Mouse (Mus musculus): ENCODE measurements around the gene Zfp14.

GRCm38 (mm10) chr7:30012956-30013363 lies 38.2 kb downstream of the Zfp14 start:
- TF ChIP-seq POLR2A (IDR thresholded peaks at IDR 0.05; ENCODE audit: borderline replicate concordance, control insufficient read depth, low read depth, low read length): no peak
- TF ChIP-seq CTCF (IDR thresholded peaks at IDR 0.05; ENCODE audit: control insufficient read depth, insufficient read depth, low read length): no peak
